Mouse (Mus musculus) embryonic facial prominence, embryonic 12.5 days (tissue): ENCODE results near the gene Kifc3. TPM values are rescaled to one million over a fixed set of nuclear protein-coding genes. Genes with fewer than 3 reads are reported as not detected.

Experiments
- ATAC-seq: fragments of 200-750 bp; cut with Nextera tagmentation; 2 replicates; pipeline ENCODE4 v1.8.0; 2017; ENCODE audit not compliant: insufficient number of reproducible peaks, insufficient read depth, low FRiP score, low TSS enrichment
- H3K27ac ChIP-seq: fragments of 300-500 bp; sonication (generic); 2 replicates; pipeline ENCODE4 v1.5.1; 2016; ENCODE audit warnings: mild to moderate bottlenecking
- H3K27me3 ChIP-seq: fragments of 300-500 bp; sonication (generic); 2 replicates; pipeline ENCODE4 v1.6.1; 2016; ENCODE audit warnings: mild to moderate bottlenecking, moderate library complexity
- H3K36me3 ChIP-seq: fragments of 300-500 bp; sonication (generic); 2 replicates; pipeline ENCODE4 v1.6.1; 2016; ENCODE audit warnings: mild to moderate bottlenecking
- H3K4me1 ChIP-seq: fragments of 300-500 bp; sonication (generic); 2 replicates; pipeline ENCODE4 v1.6.1; 2016
- H3K4me2 ChIP-seq: fragments of 300-500 bp; sonication (generic); replicated peaks from 2 replicates; pipeline ENCODE4 v1.6.1; 2016; ENCODE audit warnings: mild to moderate bottlenecking, moderate library complexity
- H3K4me3 ChIP-seq: fragments of 300-500 bp; sonication (generic); 2 replicates; pipeline ENCODE4 v1.5.1; 2016; ENCODE audit warnings: mild to moderate bottlenecking
- H3K9ac ChIP-seq: fragments of 300-500 bp; sonication (generic); 2 replicates; pipeline ENCODE4 v1.6.1; 2016; ENCODE audit warnings: mild to moderate bottlenecking, moderate library complexity
- H3K9me3 ChIP-seq: fragments of 300-500 bp; sonication (generic); 2 replicates; pipeline ENCODE4 v1.6.1; 2016; ENCODE audit warnings: mild to moderate bottlenecking, moderate library complexity
- WGBS: fragments of 180-500 bp; shearing (Covaris S2); methylation state at CpG from one replicate; pipeline ENCODE4 v1.1.7; 2016; 5-methylcytosine and 5-hydroxymethylcytosine counted together
- polyA plus RNA-seq: library from polyadenylated mRNA; unstranded; fragments of >200 nt; fragmentation: Nextera tagmentation; extraction: Ambion mirVana; gene quantifications from 2 replicates; pipeline ENCODE4 v1.2.1, GENCODE M21; 2016

The Kifc3 gene
- polyA plus RNA-seq, 1 experiment from 2014 or later, result 11.7 TPM

DNA sequence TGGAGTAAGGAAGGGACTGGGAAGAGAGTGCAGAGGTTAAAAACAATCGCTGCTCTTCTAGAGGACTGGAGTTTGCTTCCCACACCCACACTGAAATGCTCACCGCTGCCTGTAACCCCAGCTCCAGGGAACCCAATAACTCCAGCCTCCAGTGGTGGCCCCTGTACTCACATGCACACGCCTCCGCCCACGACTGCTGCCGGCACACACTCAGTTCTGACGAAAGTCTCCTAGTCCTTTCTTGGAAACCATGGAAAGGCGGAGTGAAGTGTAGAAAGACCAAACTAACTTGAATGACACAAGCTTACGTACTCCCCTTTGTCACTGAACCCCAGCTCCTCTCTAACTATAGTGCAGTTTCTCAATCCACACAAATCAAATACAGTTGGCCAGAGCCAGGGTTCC lies 2.6 kb downstream of the Kifc3 start:
- 77% methylated on average over 9 of the region's 9 CpGs for WGBS

DNA sequence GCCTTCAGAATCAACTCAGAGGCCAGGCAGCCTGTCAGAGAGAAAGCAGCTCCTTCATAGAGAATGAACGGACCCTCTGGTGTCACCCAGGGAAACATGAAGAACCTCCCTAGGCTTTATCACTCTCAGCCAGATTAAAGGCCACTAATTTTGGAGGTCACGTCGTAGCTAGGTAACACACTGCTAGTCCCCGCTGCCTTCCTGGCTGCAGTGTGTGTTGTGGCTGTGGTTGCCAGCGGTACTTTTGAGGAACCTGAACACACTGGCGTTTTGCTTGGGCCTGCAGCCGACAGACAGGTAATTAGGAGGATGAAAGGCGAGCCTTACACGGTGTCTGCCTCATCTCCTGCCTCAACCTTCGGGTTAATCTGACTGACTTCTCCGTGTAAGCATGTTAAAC lies 6.9 kb downstream of the Kifc3 start:
- Histone ChIP-seq H3K4me3 (no peak overlapping the region), H3K9me3 (no peaks in the 10 kb centered on the region), H3K36me3 (no peaks in the 10 kb centered on the region), H3K27me3 (no peaks in the 10 kb centered on the region), H3K4me2 (no peak overlapping the region), H3K4me1 (no peaks in the 10 kb centered on the region), H3K9ac (no peak overlapping the region), H3K27ac (no peak overlapping the region)
- no peak for ATAC-seq
- WGBS, result 67% methylated on average over 11 of the region's 11 CpGs

More for the DNA sequence above, 2.6 kb downstream of the Kifc3 start:
- Histone ChIP-seq H3K27me3 (no peaks in the 10 kb centered on the region), H3K9me3 (no peaks in the 10 kb centered on the region), H3K9ac (no peak overlapping the region), H3K4me2 (no peak overlapping the region), H3K36me3 (no peaks in the 10 kb centered on the region), H3K4me3 (no peak overlapping the region), H3K27ac (no peak overlapping the region), H3K4me1 (no peaks in the 10 kb centered on the region)
- ATAC-seq, result no peak

DNA sequence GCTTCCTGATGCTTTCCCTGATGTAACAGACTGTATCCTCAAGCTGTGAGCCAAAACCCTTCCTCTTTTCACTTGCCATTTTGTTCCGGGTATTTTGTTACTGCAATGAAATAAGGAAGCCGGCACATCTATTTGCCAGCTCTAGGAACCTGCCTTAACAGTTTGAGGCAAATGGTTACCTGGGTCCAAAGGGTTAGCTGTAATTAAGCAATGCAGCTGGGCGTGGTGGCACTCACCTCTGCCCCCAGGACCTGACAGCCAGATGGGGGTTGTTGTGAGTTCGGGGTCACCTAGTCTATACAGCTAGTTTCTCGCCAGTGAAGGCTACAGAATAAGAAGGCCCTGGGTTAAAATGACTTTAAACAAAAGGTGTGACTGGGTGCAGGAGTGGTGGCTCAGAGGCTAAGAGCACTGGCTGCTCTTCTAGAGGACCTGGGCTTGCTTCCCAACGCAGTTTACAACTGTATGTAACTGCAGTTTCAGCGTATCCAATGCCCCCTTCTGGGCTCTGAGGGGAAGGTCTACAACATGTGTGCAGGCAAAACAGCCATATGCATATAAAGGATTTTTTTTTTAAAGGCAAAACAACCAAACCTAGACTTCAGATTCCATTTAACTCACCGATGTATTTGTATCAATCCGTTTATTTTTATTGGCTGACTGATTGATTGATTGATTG lies 11.0 kb downstream of the Kifc3 start:
- H3K36me3 ChIP-seq, result no peaks in the 10 kb centered on the region
- 85% methylated on average over 9 of the region's 9 CpGs for WGBS
- no peaks in the 10 kb centered on the region for H3K9me3 ChIP-seq
- no peaks in the 10 kb centered on the region for H3K27me3 ChIP-seq
- H3K27ac ChIP-seq, result no peak overlapping the region
- H3K9ac ChIP-seq, result no peak overlapping the region
- no peaks in the 10 kb centered on the region for H3K4me1 ChIP-seq
- ATAC-seq, result no peak
- no peak overlapping the region for H3K4me3 ChIP-seq
- no peak overlapping the region for H3K4me2 ChIP-seq

DNA sequence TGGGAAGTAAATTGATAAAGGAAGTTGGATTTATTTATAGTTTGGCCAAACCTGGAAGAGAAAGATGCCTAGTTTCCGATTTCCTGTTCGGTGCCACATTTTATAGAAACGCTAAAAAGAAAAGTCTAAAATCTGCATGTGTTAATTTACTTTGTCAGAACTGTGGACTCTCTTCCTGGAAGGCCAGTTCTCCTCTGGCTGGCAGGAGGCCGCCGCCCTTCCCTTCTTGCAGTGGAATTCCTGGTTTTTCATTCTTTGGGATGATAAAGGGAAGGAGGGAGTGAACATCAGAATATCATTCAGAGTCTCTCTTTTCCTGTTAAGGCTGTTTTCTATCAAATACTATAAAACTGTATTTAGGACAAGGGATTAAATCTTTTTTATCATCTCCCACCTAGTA lies 15.0 kb downstream of the Kifc3 start:
- H3K27me3 ChIP-seq, result no peaks in the 10 kb centered on the region
- H3K36me3 ChIP-seq, result no peaks in the 10 kb centered on the region
- H3K4me2 ChIP-seq, result no peak overlapping the region
- H3K9ac ChIP-seq, result no peak overlapping the region
- no peak overlapping the region for H3K4me3 ChIP-seq
- 0 out of 2 replicates have a peak, but pooled peaks cover 3% of the 10 kb centered on the region for H3K4me1 ChIP-seq
- H3K9me3 ChIP-seq, result no peaks in the 10 kb centered on the region
- H3K27ac ChIP-seq, result no peak overlapping the region
- WGBS, result 65% methylated on average over 5 of the region's 5 CpGs
- no peak for ATAC-seq

DNA sequence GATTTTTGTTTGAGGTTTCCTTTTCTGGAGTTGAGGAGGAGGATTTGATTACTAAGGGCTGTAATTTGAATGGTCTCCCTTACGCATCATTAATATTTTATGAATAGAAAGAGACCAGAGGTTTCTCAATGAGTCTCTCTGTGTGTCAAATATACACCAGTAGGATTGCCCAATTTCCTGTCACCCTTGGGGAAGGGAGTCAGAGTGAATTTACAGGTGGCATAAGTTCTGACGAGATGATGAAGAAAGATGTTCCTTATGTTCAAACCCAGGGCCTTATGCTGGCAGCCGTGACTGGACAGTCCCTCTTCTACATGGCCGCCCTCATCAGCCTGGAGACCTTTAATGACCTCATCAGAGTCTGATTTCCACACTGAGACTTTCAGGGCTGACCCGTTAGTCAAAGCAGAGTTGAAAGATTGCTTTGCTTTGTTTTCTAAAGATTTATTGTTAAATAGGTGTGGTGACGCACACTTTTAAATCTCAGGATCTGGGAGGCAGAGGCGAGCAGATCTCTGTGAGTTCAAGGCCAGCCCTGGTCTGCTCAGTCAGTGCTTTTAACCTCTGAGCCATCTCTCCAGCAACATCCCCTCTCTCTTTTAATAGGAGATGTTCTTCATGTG lies 16.6 kb downstream of the Kifc3 start:
- WGBS, result 79% methylated on average over 7 of the region's 7 CpGs
- no peaks in the 10 kb centered on the region for H3K9me3 ChIP-seq
- H3K27ac ChIP-seq, result no peak overlapping the region
- no peaks in the 10 kb centered on the region for H3K36me3 ChIP-seq
- 0 out of 2 replicates have a peak, but pooled peaks cover 3% of the 10 kb centered on the region for H3K4me1 ChIP-seq
- H3K4me3 ChIP-seq, result no peak overlapping the region
- no peak for ATAC-seq
- no peak overlapping the region for H3K9ac ChIP-seq
- no peaks in the 10 kb centered on the region for H3K27me3 ChIP-seq
- no peak overlapping the region for H3K4me2 ChIP-seq

DNA sequence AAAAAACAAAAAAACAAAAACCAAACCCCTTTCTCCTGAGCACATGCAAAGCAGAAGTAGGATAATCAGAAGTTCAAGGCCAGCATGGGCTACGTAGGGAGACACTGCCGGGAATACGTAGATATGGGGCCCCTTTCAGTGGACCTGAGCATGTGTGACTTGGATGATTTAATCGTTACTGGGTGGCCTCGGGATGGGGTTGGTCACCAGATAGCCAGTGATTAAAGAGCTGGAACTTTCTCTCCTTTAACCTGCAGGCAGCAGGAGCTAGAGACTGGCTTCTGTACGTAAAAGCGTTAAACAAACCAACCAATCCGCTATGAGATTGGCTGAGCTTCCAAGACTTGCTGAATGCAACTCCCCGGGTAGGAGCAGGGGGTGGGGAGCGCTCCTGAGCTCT lies 17.5 kb downstream of the Kifc3 start:
- peak overlapping the region; percentile 30; the same call in 1 of the 2 replicates for H3K9ac ChIP-seq
- H3K4me1 ChIP-seq, result 0 out of 2 replicates have a peak, but pooled peaks cover 3% of the 10 kb centered on the region
- H3K36me3 ChIP-seq, result no peaks in the 10 kb centered on the region
- H3K27ac ChIP-seq, result no peak overlapping the region
- WGBS, result 40% methylated on average over 10 of the region's 10 CpGs
- no peaks in the 10 kb centered on the region for H3K9me3 ChIP-seq
- no peaks in the 10 kb centered on the region for H3K27me3 ChIP-seq
- no peak overlapping the region for H3K4me3 ChIP-seq
- no peak overlapping the region for H3K4me2 ChIP-seq
- ATAC-seq, result no peak

DNA sequence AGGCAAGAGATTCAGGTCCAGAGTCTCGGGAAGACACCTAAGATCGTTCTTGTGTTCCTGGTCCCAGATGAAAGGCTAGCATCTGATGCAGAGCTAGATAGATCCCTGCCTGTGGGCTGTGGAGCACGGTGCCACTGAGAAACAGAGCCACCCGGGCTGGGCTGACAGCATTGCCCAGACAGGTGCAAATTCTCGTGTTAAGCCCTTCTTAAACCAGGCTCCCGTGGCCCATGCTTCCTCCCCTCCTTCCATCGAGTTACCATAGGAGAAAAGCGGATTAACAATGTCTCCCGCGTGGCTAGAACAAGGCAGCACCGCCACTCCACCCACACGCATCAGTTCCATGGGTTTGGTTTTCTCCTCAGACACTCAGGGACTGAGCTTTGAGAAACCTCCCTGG lies 18.4 kb downstream of the Kifc3 start:
- Histone ChIP-seq H3K9ac (no peak overlapping the region), H3K27me3 (no peaks in the 10 kb centered on the region), H3K36me3 (no peaks in the 10 kb centered on the region), H3K27ac (no peak overlapping the region), H3K4me2 (no peak overlapping the region), H3K4me3 (no peak overlapping the region), H3K4me1 (0 out of 2 replicates have a peak, but pooled peaks cover 3% of the 10 kb centered on the region), H3K9me3 (no peaks in the 10 kb centered on the region)
- ATAC-seq, result no peak
- 77% methylated on average over 12 of the region's 12 CpGs for WGBS

DNA sequence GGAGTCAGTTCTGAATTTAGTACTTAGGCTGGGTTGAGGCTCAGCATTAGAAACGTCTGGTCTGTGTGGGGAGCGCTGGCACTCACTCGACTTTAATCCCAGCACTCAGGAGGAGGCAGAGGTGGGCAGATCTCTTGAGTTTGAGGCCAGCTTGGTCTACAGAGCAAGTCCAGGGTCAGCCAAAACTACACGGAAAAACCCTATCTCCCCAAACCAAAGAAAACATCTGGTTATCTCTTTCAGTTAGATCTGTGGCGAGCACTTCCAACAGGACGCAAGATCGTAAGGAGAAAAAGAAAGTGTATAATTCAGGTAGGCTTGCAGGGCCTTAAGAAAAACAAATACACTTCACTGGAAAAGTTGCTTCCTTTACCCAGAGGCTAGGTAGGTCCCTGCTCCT lies 20.8 kb downstream of the Kifc3 start:
- no peak for ATAC-seq
- Histone ChIP-seq H3K27ac (no peak overlapping the region), H3K4me1 (0 out of 2 replicates have a peak, but pooled peaks cover 3% of the 10 kb centered on the region), H3K27me3 (no peaks in the 10 kb centered on the region), H3K4me3 (no peak overlapping the region), H3K9me3 (no peaks in the 10 kb centered on the region), H3K9ac (no peak overlapping the region), H3K36me3 (no peaks in the 10 kb centered on the region), H3K4me2 (no peak overlapping the region)
- WGBS, result 50% methylated on average over 7 of the region's 7 CpGs

DNA sequence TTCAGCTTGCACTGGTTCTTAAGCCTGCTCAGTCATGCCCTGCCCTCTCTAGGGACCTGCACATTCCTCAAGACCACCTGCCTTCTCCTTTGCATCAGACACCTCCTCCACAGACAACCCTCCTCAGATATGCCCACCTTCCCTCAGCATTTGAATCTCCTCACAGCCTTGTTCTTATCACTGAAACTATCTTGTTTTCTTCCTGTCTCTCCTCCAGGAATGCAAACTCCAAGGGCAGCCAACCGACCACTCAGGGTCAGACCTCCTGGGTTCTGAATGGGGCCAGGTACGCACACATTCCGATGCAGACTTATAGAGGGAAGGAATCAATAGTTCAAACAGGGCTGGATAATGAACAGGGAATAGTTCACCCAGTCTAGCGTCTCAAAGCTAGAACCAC lies 24.4 kb downstream of the Kifc3 start:
- 64% methylated on average over 4 of the region's 4 CpGs for WGBS
- Histone ChIP-seq H3K4me2 (no peak overlapping the region), H3K27ac (no peak overlapping the region), H3K27me3 (no peaks in the 10 kb centered on the region), H3K4me1 (no peaks in the 10 kb centered on the region), H3K36me3 (no peaks in the 10 kb centered on the region), H3K9ac (no peak overlapping the region), H3K9me3 (no peaks in the 10 kb centered on the region), H3K4me3 (no peak overlapping the region)
- no peak for ATAC-seq

DNA sequence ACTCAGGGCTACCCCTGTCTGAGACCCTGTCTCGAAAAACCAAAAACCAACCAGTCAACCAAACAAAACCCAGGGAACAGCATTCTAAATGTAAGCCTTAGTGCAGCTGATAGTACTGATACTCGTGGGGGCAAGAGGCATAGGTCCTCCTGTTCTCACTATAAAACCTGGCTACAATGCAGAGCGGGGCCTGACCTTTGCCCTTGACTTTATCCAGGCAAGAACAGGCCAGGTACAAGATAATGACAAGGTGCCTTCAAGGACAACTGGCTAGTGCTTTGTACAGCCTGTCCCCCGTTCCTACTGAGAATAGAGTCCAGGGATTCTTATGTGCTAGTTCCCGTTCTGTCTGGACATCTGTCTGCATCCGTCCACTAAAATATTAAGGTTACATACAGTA lies 25.6 kb downstream of the Kifc3 start:
- ATAC-seq, result no peak

DNA sequence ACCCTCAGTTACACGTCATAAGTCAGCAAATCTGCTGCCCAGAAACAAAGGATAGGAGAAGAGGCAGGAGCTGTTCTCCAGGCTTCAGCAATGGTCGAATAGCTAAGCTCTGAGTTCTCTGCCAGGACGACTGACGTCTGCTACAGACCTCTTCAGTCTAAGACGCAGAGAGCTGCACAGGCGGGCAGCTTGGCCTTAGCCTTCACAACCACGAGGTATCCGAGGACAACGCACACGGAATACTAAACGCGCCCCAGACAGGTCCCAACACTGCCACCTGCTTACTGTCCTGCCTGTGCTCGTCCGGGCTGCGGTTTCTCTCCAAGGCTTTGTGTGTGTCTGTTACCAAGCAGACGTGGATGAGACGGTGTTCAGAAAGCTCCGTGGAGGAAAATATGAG lies 26.8 kb downstream of the Kifc3 start:
- H3K27ac ChIP-seq, result no peak overlapping the region
- H3K9ac ChIP-seq, result no peak overlapping the region
- H3K9me3 ChIP-seq, result no peaks in the 10 kb centered on the region
- no peaks in the 10 kb centered on the region for H3K36me3 ChIP-seq
- WGBS, result 68% methylated on average over 18 of the region's 18 CpGs
- H3K27me3 ChIP-seq, result no peaks in the 10 kb centered on the region
- no peaks in the 10 kb centered on the region for H3K4me1 ChIP-seq
- no peak overlapping the region for H3K4me2 ChIP-seq
- no peak overlapping the region for H3K4me3 ChIP-seq
- 0 out of 2 replicates have a peak, but pooled peaks have one; percentile 12 for ATAC-seq

More for the DNA sequence above, 25.6 kb downstream of the Kifc3 start:
- no peaks in the 10 kb centered on the region for H3K4me1 ChIP-seq
- no peak overlapping the region for H3K4me3 ChIP-seq
- no peaks in the 10 kb centered on the region for H3K9me3 ChIP-seq
- H3K9ac ChIP-seq, result no peak overlapping the region
- 85% methylated on average over 6 of the region's 6 CpGs for WGBS
- no peaks in the 10 kb centered on the region for H3K27me3 ChIP-seq
- H3K4me2 ChIP-seq, result no peak overlapping the region
- H3K36me3 ChIP-seq, result no peaks in the 10 kb centered on the region
- H3K27ac ChIP-seq, result no peak overlapping the region

DNA sequence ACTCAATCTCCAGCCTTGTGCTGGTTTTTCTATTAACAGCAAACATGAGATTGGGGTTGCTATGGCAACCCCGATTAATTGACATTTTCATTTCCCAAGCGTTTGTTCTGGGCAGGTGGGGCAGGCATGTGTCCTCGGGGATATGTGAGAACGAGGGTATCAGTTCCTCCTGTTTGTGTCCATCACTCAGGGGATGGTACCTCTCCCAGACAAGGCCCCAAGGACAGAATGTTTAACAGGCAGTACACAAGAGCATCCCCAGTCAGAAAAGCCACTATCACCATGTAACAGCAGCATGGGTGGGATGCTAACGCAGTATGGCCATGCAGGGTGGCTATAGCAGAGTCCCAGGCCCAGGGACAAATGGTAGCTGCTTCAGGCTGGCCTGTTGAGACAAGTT lies 27.3 kb downstream of the Kifc3 start:
- H3K9ac ChIP-seq, result no peak overlapping the region
- no peak overlapping the region for H3K4me2 ChIP-seq
- no peaks in the 10 kb centered on the region for H3K4me1 ChIP-seq
- no peaks in the 10 kb centered on the region for H3K36me3 ChIP-seq
- WGBS, result 62% methylated on average over 5 of the region's 5 CpGs
- no peaks in the 10 kb centered on the region for H3K9me3 ChIP-seq
- no peak overlapping the region for H3K4me3 ChIP-seq
- 0 out of 2 replicates have a peak, but pooled peaks have one; percentile 19 for ATAC-seq
- no peaks in the 10 kb centered on the region for H3K27me3 ChIP-seq
- no peak overlapping the region for H3K27ac ChIP-seq
